Mouse (Mus musculus): Measurements from ENCODE around the gene Tram2. TPM values are rescaled to one million over a fixed set of nuclear protein-coding genes. Genes with fewer than 3 reads are reported as not detected.

Gene Tram2
- polyA plus RNA-seq, 1 experiment = 7.8 TPM

- TF ChIP-seq CTCF (IDR thresholded peaks at IDR 0.05; ENCODE audit: low read depth, low read length) = no peak
- no peak for TF ChIP-seq POLR2A (IDR thresholded peaks at IDR 0.05; ENCODE audit: borderline replicate concordance, low read depth, low read length)
- Histone ChIP-seq H3K4me1 (ENCODE audit: control insufficient read depth, insufficient read depth, low read length) (peaks cover 18% of the 10 kb centered on the region), H3K4me3 (ENCODE audit: insufficient read depth, low read length) (no peak overlapping the region), H3K27ac (ENCODE audit: insufficient read depth, low read depth, low read length) (no peak overlapping the region)
Observed at GRCm38 (mm10) chr1:21086291-21086690, 7.3 kb upstream of the Tram2 start.

- Histone ChIP-seq H3K4me3 (ENCODE audit: insufficient read depth, low read length) (no peak overlapping the region), H3K27ac (ENCODE audit: insufficient read depth, low read depth, low read length) (no peak overlapping the region), H3K4me1 (ENCODE audit: control insufficient read depth, insufficient read depth, low read length) (peaks cover 17% of the 10 kb centered on the region)
- TF ChIP-seq CTCF (IDR thresholded peaks at IDR 0.05; ENCODE audit: low read depth, low read length) (no peak), POLR2A (IDR thresholded peaks at IDR 0.05; ENCODE audit: borderline replicate concordance, low read depth, low read length) (no peak)
Observed at GRCm38 (mm10) chr1:21084661-21085060, 5.6 kb upstream of the Tram2 start.

GRCm38 (mm10) chr1:21080362-21080761 lies 1.3 kb upstream of the Tram2 start:
- TF ChIP-seq POLR2A (IDR thresholded peaks at IDR 0.05; ENCODE audit: borderline replicate concordance, low read depth, low read length) (no peak), CTCF (IDR thresholded peaks at IDR 0.05; ENCODE audit: low read depth, low read length) (no peak)
- H3K4me3 ChIP-seq (ENCODE audit: insufficient read depth, low read length) = no peak overlapping the region
- H3K27ac ChIP-seq (ENCODE audit: insufficient read depth, low read depth, low read length) = no peak overlapping the region
- peaks cover 18% of the 10 kb centered on the region for H3K4me1 ChIP-seq (ENCODE audit: control insufficient read depth, insufficient read depth, low read length)

- Histone ChIP-seq H3K4me3 (ENCODE audit: insufficient read depth, low read length) (peak overlapping the region; percentile 66), H3K4me1 (ENCODE audit: control insufficient read depth, insufficient read depth, low read length) (peaks cover 8% of the 10 kb centered on the region), H3K27ac (ENCODE audit: insufficient read depth, low read depth, low read length) (no peak overlapping the region)
- TF ChIP-seq POLR2A (IDR thresholded peaks at IDR 0.05; ENCODE audit: borderline replicate concordance, low read depth, low read length) (no peak), CTCF (IDR thresholded peaks at IDR 0.05; ENCODE audit: low read depth, low read length) (no peak)
Observed at GRCm38 (mm10) chr1:21078481-21079214, 381 bp downstream of the Tram2 start.

GRCm38 (mm10) chr1:21077619-21078018 lies 1.4 kb downstream of the Tram2 start:
- H3K4me1 ChIP-seq (ENCODE audit: control insufficient read depth, insufficient read depth, low read length) = peaks cover 8% of the 10 kb centered on the region
- TF ChIP-seq CTCF (IDR thresholded peaks at IDR 0.05; ENCODE audit: low read depth, low read length) = no peak
- TF ChIP-seq POLR2A (IDR thresholded peaks at IDR 0.05; ENCODE audit: borderline replicate concordance, low read depth, low read length) = no peak
- no peak overlapping the region for H3K27ac ChIP-seq (ENCODE audit: insufficient read depth, low read depth, low read length)
- no peak overlapping the region for H3K4me3 ChIP-seq (ENCODE audit: insufficient read depth, low read length)

- Histone ChIP-seq H3K4me3 (ENCODE audit: insufficient read depth, low read length) (no peak overlapping the region), H3K4me1 (ENCODE audit: control insufficient read depth, insufficient read depth, low read length) (peaks cover 8% of the 10 kb centered on the region), H3K27ac (ENCODE audit: insufficient read depth, low read depth, low read length) (no peak overlapping the region)
- no peak for TF ChIP-seq POLR2A (IDR thresholded peaks at IDR 0.05; ENCODE audit: borderline replicate concordance, low read depth, low read length)
- no peak for TF ChIP-seq CTCF (IDR thresholded peaks at IDR 0.05; ENCODE audit: low read depth, low read length)
Observed at GRCm38 (mm10) chr1:21077191-21077590, 1.8 kb downstream of the Tram2 start.

GRCm38 (mm10) chr1:21075986-21076495 lies 3.0 kb downstream of the Tram2 start:
- Histone ChIP-seq H3K27ac (ENCODE audit: insufficient read depth, low read depth, low read length) (no peak overlapping the region), H3K4me3 (ENCODE audit: insufficient read depth, low read length) (no peak overlapping the region), H3K4me1 (ENCODE audit: control insufficient read depth, insufficient read depth, low read length) (peaks cover 8% of the 10 kb centered on the region)
- TF ChIP-seq CTCF (IDR thresholded peaks at IDR 0.05; ENCODE audit: low read depth, low read length) (no peak), POLR2A (IDR thresholded peaks at IDR 0.05; ENCODE audit: borderline replicate concordance, low read depth, low read length) (no peak)

- H3K4me1 ChIP-seq (ENCODE audit: control insufficient read depth, insufficient read depth, low read length) = peaks cover 21% of the 10 kb centered on the region
- TF ChIP-seq CTCF (IDR thresholded peaks at IDR 0.05; ENCODE audit: low read depth, low read length) = no peak
- no peak for TF ChIP-seq POLR2A (IDR thresholded peaks at IDR 0.05; ENCODE audit: borderline replicate concordance, low read depth, low read length)
Observed at GRCm38 (mm10) chr1:21074231-21074630, 4.8 kb downstream of the Tram2 start.

GRCm38 (mm10) chr1:21072875-21073444 lies 6.1 kb downstream of the Tram2 start:
- TF ChIP-seq POLR2A (IDR thresholded peaks at IDR 0.05; ENCODE audit: borderline replicate concordance, low read depth, low read length) = no peak
- no peak for TF ChIP-seq CTCF (IDR thresholded peaks at IDR 0.05; ENCODE audit: low read depth, low read length)
- Histone ChIP-seq H3K27ac (ENCODE audit: insufficient read depth, low read depth, low read length) (no peak overlapping the region), H3K4me3 (ENCODE audit: insufficient read depth, low read length) (no peak overlapping the region), H3K4me1 (ENCODE audit: control insufficient read depth, insufficient read depth, low read length) (peaks cover 25% of the 10 kb centered on the region)

More at GRCm38 (mm10) chr1:21074231-21074630, 4.8 kb downstream of the Tram2 start:
- Histone ChIP-seq H3K27ac (ENCODE audit: insufficient read depth, low read depth, low read length) (no peak overlapping the region), H3K4me3 (ENCODE audit: insufficient read depth, low read length) (no peak overlapping the region)

GRCm38 (mm10) chr1:21070658-21071057 lies 8.4 kb downstream of the Tram2 start:
- Histone ChIP-seq H3K4me3 (ENCODE audit: insufficient read depth, low read length) (no peak overlapping the region), H3K27ac (ENCODE audit: insufficient read depth, low read depth, low read length) (no peak overlapping the region; the same call in 1 of the 2 replicates), H3K4me1 (ENCODE audit: control insufficient read depth, insufficient read depth, low read length) (peaks cover 20% of the 10 kb centered on the region)
- TF ChIP-seq POLR2A (IDR thresholded peaks at IDR 0.05; ENCODE audit: borderline replicate concordance, low read depth, low read length) (no peak), CTCF (IDR thresholded peaks at IDR 0.05; ENCODE audit: low read depth, low read length) (no peak)
